Mouse (Mus musculus): ENCODE results near the gene Jmjd7. TPM values are rescaled to one million over a fixed set of nuclear protein-coding genes. Genes with fewer than 3 reads are reported as not detected.

Gene Jmjd7
- total and polyA plus RNA-seq, 3 experiments = 8.4 to 15.0 (median 14.6) TPM

GRCm38 (mm10) chr2:119980343-119980986 is 46.8 kb upstream of the Jmjd7 start:
- Histone ChIP-seq H3K9ac (ENCODE audit: insufficient read depth, low read depth) (no peak overlapping the region), H3K79me2 (replicated peaks; ENCODE audit: control insufficient read depth, extremely low read depth, insufficient read depth, poor library complexity, severe bottlenecking) (no peaks in the 10 kb centered on the region), H3K4me3 (replicated peaks in 1 of 3; ENCODE audit: low read depth in 2 of 3, low read length in 2 of 3, poor library complexity in 1 of 3) (no peak overlapping the region), H3K4me1 (ENCODE audit: control insufficient read depth in 1 of 2, insufficient read depth in 2 of 2) (no peaks in the 10 kb centered on the region), H3K27me3 (replicated peaks) (no peaks in the 10 kb centered on the region), H3K4me2 (ENCODE audit: insufficient read depth, low read depth, poor library complexity, severe bottlenecking) (no peak overlapping the region), H3K27ac (ENCODE audit: insufficient read depth, low read depth) (no peak overlapping the region), H3K9me3 (replicated peaks; ENCODE audit: low read length) (no peaks in the 10 kb centered on the region), H3K36me3 (replicated peaks in 1 of 2; ENCODE audit: control insufficient read depth in 1 of 2, insufficient read depth in 1 of 2, low read length in 1 of 2) (peaks cover 6 to 21% of the 10 kb centered on the region in 2 experiments)
- TF ChIP-seq NELFE (IDR thresholded peaks at IDR 0.05; ENCODE audit: low read depth, low read length) = no peak
- no peak for TF ChIP-seq ZMIZ1 (IDR thresholded peaks at IDR 0.05; ENCODE audit: low read depth, low read length)
- no peak for TF ChIP-seq USF1 (IDR thresholded peaks at IDR 0.05; ENCODE audit: low read depth, low read length)
- no peak for TF ChIP-seq ZKSCAN1 (IDR thresholded peaks at IDR 0.05; ENCODE audit: borderline replicate concordance, low read depth, low read length)
- TF ChIP-seq POLR2A (IDR thresholded peaks at IDR 0.05; ENCODE audit: low read depth, low read length) = no peak
- TF ChIP-seq KAT2A (IDR thresholded peaks at IDR 0.05; ENCODE audit: insufficient replicate concordance, low read length) = no peak
- TF ChIP-seq MEF2A (IDR thresholded peaks at IDR 0.05; ENCODE audit: borderline replicate concordance, low read depth, low read length) = no peak
- TF ChIP-seq SIN3A (IDR thresholded peaks at IDR 0.05; ENCODE audit: low read length) = no peak
- no peak for TF ChIP-seq JUND (conservative IDR thresholded peaks at IDR 0.05; ENCODE audit: low read depth, low read length)
- no peak for TF ChIP-seq USF2 (conservative IDR thresholded peaks at IDR 0.05; ENCODE audit: low read depth, low read length)
- no peak for TF ChIP-seq MXI1 (IDR thresholded peaks at IDR 0.05; ENCODE audit: low read depth, low read length)
- TF ChIP-seq ZC3H11A (IDR thresholded peaks at IDR 0.05; ENCODE audit: low read depth, low read length) = no peak
- no peak for TF ChIP-seq HCFC1 (IDR thresholded peaks at IDR 0.05; ENCODE audit: low read depth, low read length)
- no peak for TF ChIP-seq POLR2AphosphoS2 (IDR thresholded peaks at IDR 0.05; ENCODE audit: low read depth, low read length)
- TF ChIP-seq TCF12 (IDR thresholded peaks at IDR 0.05; ENCODE audit: low read depth, low read length) = no peak
- TF ChIP-seq E2F4 (IDR thresholded peaks at IDR 0.05; ENCODE audit: insufficient replicate concordance, low read depth, low read length) = no peak
- no peak for TF ChIP-seq NRF1 (IDR thresholded peaks at IDR 0.05; ENCODE audit: low read depth, low read length)
- in situ Hi-C loops (cut with MboI; ENCODE audit: low pct_ligation_motif_present, low pct_unique_long_range_greater_than_20kb, low sequenced_read_pairs) (no loop called here), dilution Hi-C loops (cut with MboI; ENCODE audit: extremely low pct_ligation_motif_present, extremely low pct_unique_long_range_greater_than_20kb, low sequenced_read_pairs) (no loop called here)
- DNase-seq (ENCODE audit: extremely low read depth) = no peak

GRCm38 (mm10) chr2:119981631-119982030 is 45.7 kb upstream of the Jmjd7 start:
- H3K79me2 ChIP-seq (replicated peaks; ENCODE audit: control insufficient read depth, extremely low read depth, insufficient read depth, poor library complexity, severe bottlenecking) = no peaks in the 10 kb centered on the region
- H3K9me3 ChIP-seq (replicated peaks; ENCODE audit: low read length) = no peaks in the 10 kb centered on the region
- H3K27ac ChIP-seq (ENCODE audit: insufficient read depth, low read depth) = no peak overlapping the region
- dilution Hi-C loops (cut with MboI; ENCODE audit: extremely low pct_ligation_motif_present, extremely low pct_unique_long_range_greater_than_20kb, low sequenced_read_pairs) (no loop called here), in situ Hi-C loops (cut with MboI; ENCODE audit: low pct_ligation_motif_present, low pct_unique_long_range_greater_than_20kb, low sequenced_read_pairs) (no loop called here)
- TF ChIP-seq ZMIZ1 (IDR thresholded peaks at IDR 0.05; ENCODE audit: low read depth, low read length) = no peak
- TF ChIP-seq KAT2A (IDR thresholded peaks at IDR 0.05; ENCODE audit: insufficient replicate concordance, low read length) = no peak
- no peak for TF ChIP-seq UBTF (IDR thresholded peaks at IDR 0.05; ENCODE audit: low read depth, low read length)
- no peak for TF ChIP-seq NRF1 (IDR thresholded peaks at IDR 0.05; ENCODE audit: low read depth, low read length)
- TF ChIP-seq MAX (IDR thresholded peaks at IDR 0.05; ENCODE audit: low read length) = no peak
- no peaks in the 10 kb centered on the region for H3K4me1 ChIP-seq (ENCODE audit: control insufficient read depth in 1 of 2, insufficient read depth in 2 of 2)
- H3K9ac ChIP-seq (ENCODE audit: insufficient read depth, low read depth) = no peak overlapping the region
- no peak overlapping the region for H3K4me2 ChIP-seq (ENCODE audit: insufficient read depth, low read depth, poor library complexity, severe bottlenecking)
- peaks cover 6 to 21% of the 10 kb centered on the region in 2 experiments for H3K36me3 ChIP-seq (replicated peaks in 1 of 2; ENCODE audit: control insufficient read depth in 1 of 2, insufficient read depth in 1 of 2, low read length in 1 of 2)
- no peaks in the 10 kb centered on the region for H3K27me3 ChIP-seq (replicated peaks)
- DNase-seq (ENCODE audit: extremely low read depth) = no peak
- no peak overlapping the region for H3K4me3 ChIP-seq (replicated peaks in 1 of 3; ENCODE audit: low read depth in 2 of 3, low read length in 2 of 3, poor library complexity in 1 of 3)
